Mouse (Mus musculus) 416B (cell line): Measurements from ENCODE around the gene Washc4.

Experiments
- DNase-seq: peaks from one replicate; pipeline ENCODE4 v3.0.0; 2011; ENCODE audit warnings: low read depth

The Washc4 gene

DNA sequence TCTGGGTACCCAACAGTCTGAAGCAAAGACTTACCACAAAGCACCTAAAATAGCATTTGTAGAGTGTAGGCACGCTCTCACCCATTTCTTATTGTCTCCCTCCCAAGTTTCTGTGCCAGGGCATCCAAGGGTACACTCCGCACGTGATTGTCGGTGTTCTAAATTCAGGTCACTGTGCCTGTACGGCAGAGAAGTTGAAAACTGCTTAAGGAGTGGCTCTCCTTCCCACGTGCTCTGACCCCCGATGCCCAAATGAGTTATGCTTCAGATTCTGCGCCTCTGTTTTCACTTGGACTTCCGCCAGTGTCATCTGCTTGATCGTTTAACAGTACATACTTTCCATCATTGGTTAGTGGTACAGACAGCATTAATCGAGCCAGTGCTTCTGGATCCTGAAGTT lies 57.1 kb downstream of the Washc4 start:
- DNase-seq, result no peak

DNA sequence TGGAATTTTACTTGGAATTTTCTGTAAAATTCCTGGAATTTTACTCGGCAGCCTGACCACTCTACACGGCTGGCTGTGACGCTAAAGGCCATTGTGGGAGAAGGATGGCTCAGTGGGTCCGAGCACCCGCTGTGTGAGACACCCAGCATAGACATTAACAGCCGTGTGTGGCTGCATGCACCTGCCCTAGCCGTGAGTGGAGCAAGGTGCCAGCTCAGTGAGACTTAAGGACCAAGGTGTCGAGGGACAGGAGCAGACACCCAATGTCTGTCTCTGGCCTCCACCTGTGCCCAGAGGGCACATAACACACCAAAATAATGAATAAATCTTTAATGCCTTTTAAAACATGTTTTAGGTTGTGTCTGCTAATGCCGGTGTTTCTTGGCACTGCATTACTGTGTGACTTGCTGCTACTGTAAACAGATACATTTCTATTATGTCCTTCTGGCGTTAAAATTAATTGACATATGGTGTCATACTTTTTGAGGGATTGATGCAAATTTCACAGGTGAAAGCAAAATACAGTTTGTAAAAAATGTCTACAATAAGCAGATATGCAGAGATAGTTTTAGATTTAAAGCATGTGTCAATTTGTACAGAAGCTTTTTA lies 60.5 kb downstream of the Washc4 start:
- DNase-seq, result no peak

DNA sequence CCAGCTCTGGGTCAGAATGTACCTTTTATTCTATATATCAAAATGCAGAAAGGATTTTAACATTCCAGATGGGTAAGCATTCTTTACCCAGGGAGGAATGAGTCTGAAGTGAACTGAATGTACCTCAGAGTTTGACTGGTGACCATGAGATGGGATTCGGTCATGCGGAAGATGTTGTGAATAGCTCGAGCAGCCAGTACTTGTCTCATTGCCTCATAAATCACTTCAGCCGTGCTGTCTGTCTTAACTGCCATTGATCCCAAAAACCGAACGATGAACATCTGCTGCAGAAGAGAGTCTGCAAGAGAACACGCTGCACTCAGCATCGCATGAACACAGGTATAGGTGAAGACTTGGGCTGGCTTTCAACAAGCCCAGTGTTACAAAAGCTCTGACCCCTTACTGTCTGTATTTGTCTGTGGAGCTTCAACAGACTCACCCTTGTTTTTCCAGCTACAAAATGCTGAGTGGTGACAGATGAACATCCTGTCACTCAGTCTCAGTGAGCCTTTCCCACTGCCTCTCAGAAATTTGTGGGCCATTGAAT lies 62.2 kb downstream of the Washc4 start:
- DNase-seq, result no peak

DNA sequence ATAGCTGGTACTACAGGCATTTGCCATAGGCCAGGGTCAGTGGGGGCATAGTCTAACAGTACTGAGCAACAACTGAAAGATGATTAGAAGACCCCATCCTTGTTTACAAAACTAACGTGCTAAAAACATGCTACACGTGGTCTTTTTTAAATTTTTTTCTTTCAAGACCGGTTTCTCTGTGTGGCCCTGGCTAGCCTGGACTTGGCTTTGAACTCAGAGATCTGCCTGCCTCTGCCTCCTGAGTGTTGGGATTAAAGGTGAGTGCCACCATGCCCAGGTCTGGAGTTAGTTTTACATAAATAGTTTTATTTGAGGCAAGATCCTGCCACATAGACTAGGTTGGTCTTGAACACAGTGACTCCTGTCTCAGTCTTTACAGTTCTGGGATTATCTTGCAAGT lies 63.6 kb downstream of the Washc4 start:
- DNase-seq, result no peak

DNA sequence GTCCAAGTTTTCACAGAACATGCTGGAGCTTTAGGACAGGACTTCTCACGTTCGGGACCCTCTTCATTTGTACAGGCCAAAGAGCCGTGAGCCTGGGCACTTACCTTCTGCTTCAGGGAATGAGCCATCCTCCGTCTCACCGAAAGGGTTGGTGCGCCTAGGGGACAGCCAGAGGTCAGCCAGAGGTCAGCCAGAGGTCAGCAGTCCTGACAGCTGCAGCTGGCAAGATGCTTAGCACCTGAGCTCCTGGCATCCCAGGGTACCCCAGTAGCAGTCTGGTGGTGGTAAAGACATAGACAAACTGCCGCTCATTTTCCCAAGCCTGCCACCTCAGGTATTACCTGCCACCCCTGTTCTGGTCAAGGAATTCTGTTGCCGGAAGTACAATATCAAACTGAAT lies 65.0 kb downstream of the Washc4 start:
- no peak for DNase-seq

DNA sequence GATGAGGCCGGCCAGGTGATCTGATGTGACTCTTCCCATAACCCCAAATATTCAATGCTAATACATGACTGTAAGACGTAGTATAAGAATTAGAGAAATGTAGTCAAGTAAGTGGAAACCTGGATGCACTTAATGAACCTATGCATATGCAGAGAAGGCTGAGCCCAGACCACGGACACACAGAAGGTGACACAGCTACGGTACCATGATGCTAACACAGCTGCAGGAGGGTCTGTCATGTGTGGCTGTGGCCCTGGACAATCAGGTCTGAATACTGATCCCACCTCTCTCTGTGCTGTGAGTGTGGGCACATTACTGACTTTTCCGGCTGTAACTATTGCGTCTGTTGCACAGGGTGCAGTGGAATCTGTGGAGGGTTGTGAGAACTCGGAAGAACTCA lies 67.0 kb downstream of the Washc4 start:
- no peak for DNase-seq

DNA sequence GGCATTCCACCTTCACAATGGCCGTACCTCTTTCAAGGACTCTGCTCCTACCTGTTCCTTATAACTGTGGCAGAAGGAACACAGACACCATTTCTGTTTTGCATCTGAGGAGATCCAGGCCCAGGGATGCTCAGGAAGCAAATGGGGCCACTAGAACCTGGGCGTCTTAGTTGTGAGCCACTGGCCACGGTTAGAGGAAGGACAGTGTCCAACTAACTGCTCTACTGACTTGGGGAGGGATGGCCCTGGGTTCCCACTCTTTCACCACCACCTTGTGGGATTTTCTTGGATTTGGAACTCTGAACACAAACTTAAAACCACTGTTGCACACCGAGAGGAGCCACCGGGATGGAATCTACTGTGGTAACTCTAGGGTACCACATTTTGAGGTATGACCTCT lies 68.3 kb downstream of the Washc4 start:
- DNase-seq, result no peak

DNA sequence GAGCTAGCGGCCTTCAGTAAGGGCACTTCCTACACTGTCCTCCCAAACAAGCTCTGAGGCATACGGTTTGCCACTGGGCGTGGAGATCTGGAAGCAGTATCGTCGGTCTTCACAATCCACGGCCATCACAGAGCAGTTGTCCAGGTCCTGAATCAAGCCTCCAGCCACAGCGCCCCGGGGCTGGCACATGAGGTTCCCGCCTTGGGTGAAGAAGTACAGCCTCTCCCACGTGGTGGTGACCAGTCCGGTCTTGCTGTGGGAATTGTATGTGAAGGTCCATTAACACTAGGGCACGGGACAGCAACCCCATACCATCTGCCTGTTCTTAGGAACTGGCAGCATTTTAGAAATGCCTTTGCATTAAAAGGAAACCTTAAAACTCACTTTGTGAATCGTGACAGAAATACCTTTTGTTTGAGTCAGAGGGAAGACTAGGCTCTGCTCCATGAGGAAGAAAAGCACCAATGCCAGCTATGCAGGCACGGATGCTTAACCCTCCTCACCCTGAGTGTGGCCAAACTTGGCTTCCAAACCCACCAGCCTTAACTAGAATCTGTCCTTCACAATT lies 69.2 kb downstream of the Washc4 start:
- DNase-seq, result no peak

DNA sequence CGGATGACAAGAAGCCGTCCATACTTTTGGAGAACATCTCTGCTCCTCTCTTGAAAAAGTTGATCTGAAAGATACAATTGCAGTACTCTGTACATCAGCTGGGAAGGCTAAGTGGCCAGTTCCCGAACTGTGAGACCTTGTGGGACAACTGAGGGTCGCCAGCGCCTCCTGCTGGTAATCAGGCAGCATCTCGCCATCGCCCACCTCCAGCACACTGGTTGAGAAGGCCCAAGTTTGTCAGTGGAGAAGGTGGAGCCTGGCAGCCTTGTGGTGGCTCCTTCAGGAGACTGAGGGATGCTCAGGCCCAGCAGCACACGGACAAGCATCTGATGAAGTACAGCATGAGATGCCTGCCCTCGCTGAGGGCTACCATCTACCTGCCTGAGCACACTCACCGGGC lies 73.8 kb downstream of the Washc4 start:
- DNase-seq, result peak; percentile 54

DNA sequence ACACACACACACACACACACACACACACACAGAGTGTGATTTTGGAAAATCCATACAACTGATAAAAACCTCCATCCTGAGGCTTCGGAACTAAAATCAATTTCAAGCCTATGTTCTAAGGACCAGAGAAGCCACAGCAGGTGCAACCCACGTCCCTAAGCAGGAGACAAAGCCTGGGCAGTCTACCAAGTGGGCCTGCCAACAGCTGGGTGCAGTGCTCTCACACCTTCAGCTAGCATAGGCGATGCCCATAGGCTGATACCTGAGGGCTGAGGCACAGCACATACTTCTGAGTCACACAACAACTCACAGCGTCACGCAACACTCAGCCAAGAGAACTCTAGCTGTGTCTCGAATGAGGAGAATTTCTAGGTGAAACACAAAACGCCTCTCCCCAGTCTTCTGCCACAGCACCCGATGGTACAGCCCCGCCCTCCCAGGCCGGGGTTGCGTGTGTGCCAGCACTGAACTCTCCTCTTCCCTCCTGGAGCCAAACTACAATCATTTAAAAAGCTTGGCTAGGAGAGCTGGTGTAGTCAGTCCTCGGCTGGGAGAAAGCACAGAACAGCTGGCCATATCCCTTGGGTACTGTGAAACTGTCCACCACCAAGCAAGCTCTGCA lies 75.4 kb downstream of the Washc4 start:
- no peak for DNase-seq

DNA sequence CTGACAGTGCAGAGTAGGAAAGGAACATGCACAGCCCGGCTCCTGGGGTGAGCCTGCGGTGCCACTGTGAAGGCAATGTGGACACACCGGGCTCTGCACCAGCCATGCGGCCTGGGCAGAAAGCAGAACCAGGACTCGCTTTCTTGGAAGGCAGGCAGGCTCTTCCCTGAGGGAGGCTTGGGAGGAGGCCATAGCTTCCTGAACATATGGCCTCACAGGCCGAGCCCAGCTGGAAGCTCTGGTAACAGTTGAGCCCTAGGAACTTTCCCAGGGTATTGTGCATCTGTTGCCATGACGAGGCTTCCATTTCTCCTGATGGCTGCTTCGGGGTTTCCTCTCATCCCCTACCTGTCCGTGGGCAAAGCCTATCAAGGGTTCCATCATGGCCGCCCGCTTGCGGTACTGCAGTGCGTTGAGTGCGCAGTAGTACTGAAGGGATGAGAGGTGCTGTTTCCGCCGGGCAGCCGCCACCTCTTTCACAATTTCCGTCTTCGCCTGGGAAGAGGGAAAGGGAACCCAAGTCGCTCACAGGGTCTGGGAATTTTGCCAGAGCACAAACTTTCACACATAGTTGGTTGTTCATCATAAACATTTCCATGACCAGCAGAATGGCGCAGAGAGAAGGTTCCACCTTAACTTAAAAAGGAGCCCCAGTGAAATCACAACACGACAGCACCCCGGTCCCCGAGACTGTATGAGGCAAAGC lies 77.0 kb downstream of the Washc4 start:
- no peak for DNase-seq

DNA sequence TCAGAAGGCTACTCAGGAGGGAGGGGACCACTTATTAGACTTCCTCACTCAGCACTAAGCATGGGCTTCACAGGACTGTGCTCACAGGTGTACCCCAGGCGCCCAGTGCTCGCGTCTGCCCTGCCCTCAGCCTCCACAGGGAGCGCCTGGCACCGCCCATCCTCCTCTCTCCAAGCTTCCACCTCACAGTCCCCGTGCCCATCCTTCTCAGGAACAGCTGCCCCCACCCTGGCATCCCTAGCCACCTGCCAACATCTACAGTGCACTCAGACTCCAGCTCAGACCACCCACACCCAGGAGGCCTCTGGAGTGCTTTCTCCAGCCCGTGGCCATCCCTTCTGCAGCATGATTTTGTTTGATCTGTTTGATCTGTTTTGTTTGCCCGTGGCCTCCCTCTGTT lies 80.5 kb downstream of the Washc4 start:
- DNase-seq, result no peak

DNA sequence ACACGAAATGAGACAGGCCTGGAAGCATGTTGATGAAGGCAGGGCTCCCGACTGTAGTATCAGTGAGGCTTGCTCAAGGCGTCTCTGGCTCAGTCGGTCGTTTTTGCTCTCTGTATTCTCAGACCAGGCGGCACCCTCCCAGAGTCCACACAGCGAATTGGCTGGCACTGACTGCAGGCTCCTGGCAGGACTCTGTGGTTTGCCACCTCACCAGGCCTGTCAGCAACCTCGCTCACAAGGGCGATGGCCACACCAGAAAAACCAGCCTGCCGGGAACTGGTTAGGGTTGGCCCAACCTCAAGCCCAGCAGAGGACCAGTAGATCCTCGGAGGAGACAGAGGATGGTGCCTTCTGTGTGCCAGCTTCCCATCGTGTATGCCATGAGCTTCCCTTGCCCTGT lies 81.3 kb downstream of the Washc4 start:
- no peak for DNase-seq

DNA sequence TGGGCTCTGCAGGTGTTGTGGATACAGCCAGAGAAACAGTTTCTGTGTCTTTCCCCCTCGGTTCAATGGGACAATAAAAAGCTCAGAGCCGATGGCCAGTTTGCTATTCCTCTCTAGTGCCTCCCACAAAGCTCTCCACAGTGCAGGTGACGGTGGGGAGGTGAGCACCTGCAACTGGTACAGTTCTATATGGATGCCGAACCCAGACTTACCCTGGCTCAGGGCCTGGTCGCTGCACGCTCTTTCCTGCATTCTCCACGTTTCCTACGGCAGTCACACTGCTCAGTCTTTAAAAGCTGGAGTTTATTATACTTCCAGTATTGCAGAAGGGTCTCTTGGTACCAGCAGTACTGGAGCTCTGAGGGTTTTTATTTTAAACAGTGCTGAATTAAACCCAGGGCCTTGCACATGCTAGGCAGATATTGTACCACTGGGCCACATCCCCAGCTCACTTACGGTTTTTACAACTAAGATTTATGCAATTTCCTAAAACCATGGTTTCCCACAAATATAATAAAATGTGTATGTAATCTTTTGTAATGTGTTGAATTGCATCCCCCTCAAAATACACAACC lies 83.6 kb downstream of the Washc4 start:
- no peak for DNase-seq

DNA sequence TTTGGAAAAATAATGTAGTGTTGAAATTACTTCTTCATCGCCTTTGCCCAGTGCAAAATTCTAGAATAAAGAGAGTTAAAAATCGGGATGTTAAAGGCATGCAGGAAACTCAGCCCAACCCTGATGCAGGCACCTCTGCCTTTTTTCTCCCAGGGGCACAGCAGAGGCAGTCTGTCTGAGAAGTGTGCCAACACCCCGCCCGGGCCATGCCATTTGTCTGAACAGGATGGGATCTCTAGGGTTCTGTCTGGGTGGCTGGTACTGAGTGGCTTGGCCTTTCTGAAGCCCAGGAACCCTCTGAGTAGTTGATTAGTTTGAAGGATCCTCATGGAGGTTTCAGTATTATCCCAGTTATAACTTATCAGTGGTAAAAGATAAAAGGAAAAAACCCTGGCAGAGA lies 84.7 kb downstream of the Washc4 start:
- DNase-seq, result no peak

DNA sequence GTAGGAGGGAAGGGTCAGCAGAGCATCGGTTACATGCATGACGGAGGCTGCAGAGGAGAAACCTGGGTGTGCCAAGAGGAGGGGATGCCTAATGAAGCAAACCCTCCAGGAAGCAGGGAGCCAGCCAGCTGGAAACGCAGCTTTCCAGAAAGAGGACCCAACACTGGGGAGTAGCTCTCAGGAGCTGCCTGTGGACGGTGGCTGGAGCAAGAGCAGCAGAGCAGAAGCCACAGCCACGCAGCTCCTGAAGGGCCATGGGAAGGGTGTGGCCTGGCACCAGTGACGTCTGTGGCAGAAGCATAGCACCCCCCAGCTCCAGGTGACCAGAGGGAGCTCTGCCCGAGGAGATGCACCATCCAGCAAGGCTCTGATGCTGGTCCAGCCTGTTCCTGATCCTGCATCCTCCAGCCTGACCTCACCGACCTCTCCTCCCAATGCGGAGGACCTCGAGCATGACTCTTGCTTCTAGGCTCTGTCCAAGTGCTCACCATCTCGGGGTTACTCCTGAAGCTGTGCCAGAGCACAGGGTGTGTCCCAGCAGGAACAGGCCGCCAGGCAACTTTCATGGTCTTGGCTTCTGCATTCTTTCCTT lies 85.7 kb downstream of the Washc4 start:
- DNase-seq, result no peak

DNA sequence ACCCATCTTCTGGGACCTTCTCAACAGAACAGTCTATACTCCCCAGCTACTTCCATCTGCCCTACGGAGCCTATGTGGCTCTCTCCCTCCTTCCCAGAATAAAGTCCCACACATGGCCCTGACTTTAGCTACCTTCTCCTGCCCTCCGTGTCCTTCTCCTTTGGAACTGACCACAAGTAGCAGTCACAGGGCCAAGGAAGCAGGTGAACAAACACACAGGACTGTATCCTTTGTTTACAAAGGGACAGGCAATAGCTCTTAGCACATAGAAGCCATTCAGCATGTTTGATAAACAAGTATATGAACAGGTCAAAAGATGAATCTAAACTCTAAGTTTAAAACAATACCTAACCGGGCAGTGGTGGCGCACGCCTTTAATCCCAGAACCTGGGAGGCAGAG lies 86.3 kb downstream of the Washc4 start:
- DNase-seq, result no peak

DNA sequence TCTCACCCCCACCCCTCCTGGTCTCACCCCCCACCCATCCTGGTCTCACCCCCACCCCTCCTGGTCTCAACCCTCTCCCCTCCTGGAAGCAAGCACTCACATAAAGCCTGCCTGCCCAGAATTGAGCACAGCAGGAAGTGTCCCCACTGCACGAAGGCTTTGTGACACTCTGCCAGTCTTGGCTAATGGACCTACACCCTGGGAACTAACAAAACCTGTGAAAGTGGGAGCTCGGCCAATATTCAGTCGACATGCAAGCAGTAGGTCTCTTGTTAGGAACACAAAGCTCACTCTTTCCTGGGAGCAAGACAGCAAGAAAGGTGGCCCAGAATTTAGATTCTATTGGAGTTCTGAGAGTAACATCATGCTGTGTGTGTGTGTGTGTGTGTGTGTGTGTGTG lies 87.3 kb downstream of the Washc4 start:
- DNase-seq, result no peak

DNA sequence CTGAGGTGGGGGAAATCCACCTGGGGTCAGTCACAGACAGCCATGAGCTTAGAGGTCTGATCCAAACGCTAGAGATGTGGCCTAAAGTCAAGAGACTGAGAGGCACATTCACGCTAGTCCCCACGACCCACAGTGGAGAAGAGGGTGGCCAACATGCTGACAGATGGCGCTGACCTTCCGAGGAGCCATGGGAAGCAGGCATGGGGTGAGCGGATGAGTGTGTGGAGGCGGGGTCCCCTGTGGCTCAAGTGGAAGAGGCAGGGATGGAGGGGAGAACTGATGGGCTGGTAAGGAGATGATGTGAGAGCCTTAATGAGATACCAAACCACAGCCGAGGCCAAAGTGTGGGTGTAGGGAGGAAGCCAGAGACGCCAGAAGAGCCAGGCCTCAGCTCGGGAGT lies 88.2 kb downstream of the Washc4 start:
- DNase-seq, result no peak

DNA sequence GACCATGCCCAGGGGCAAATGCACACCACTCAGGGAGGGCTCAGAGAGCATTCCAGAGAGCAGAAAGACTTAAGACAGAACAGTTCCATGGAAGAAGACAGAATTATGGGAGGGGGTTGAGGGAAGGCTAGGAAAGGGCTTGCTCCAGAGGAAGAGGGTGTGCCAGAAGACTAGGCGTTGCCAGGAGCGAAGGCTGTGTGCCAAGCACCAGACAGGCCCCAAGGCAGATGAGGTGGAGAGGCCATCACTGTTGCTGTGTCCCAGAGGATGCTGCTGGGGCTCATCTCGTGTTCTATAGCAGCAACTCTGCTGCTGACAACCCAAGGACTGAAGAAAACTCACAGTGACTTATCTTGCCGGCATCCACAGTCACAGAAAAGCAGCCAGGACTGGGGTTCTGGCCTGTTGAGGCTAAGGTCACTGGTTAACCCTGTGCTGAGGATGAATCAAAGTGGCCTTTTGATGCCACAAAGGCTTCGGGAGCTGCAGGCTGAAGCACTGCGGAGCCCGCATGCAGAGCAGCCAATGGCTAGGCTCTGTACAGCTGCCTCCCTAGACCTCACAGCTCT lies 89.3 kb downstream of the Washc4 start:
- no peak for DNase-seq

DNA sequence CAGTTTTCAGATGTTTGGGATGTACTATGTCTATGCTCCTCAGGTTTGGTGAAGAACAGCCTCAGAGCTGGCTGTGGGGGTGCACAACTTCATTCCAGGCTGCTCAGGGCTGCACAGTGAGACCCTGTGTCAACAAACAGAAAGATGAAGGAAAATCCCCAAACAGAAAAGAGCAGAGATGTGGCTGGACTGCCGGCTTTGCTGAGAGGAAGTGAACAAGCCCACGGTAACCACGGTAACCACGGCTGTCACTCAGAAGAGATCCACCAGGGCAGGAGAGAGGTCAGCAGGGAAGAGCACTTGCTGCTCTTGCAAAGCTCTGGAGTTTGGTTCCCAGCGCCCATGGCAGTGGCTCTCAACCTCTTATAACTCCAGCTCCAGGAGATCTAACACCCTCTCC lies 90.9 kb downstream of the Washc4 start:
- DNase-seq, result peak; percentile 81

DNA sequence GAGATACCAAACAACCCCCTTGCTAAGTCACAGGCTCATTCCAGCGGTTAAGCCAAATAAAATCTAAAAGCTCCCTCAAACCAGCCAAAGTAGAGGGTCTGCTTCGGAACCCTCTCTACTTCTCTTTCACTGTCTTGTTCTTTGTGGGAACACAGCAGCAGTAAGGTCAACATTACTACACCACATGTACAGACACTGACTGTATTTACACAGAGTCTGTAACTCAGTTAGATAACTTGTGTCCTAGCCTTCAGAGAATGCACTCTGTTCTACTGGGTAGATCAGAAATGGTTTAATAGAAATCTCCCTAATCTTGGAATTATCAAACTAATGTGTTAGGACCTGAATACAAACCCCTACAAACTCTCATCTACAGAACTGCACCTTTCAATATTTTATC lies 92.6 kb downstream of the Washc4 start:
- DNase-seq, result no peak
